Mouse (Mus musculus): ENCODE results near the gene Id1. TPM values are rescaled to one million over a fixed set of nuclear protein-coding genes. Genes with fewer than 3 reads are reported as not detected.

Gene Id1
- total and polyA plus RNA-seq, 3 experiments = 0.93 TPM; not detected in 2

- Histone ChIP-seq H3K27ac (ENCODE audit: insufficient read depth, low read depth) (no peak overlapping the region), H3K27me3 (replicated peaks) (peaks cover 89% of the 10 kb centered on the region), H3K4me1 (ENCODE audit: control insufficient read depth in 1 of 2, insufficient read depth in 2 of 2) (peaks cover 11 to 23% of the 10 kb centered on the region in 2 experiments), H3K4me2 (ENCODE audit: insufficient read depth, low read depth, poor library complexity, severe bottlenecking) (no peak overlapping the region), H3K9ac (ENCODE audit: insufficient read depth, low read depth) (no peak overlapping the region), H3K79me2 (replicated peaks; ENCODE audit: control insufficient read depth, extremely low read depth, insufficient read depth, poor library complexity, severe bottlenecking) (no peaks in the 10 kb centered on the region), H3K9me3 (replicated peaks; ENCODE audit: low read length) (no peaks in the 10 kb centered on the region), H3K36me3 (replicated peaks in 1 of 2; ENCODE audit: control insufficient read depth in 1 of 2, insufficient read depth in 1 of 2, low read length in 1 of 2) (no peaks in the 10 kb centered on the region), H3K4me3 (replicated peaks in 1 of 3; ENCODE audit: low read depth in 2 of 3, low read length in 2 of 3, poor library complexity in 1 of 3) (no peak overlapping the region)
- TF ChIP-seq JUN (IDR thresholded peaks at IDR 0.05; ENCODE audit: insufficient read depth, low read depth, low read length) (no peak), USF2 (conservative IDR thresholded peaks at IDR 0.05; ENCODE audit: low read depth, low read length) (no peak), MYC (IDR thresholded peaks at IDR 0.05; ENCODE audit: low read depth, low read length) (no peak)
- DNase-seq (ENCODE audit: extremely low read depth) = no peak
- in situ Hi-C loops (cut with MboI; ENCODE audit: low pct_ligation_motif_present, low pct_unique_long_range_greater_than_20kb, low sequenced_read_pairs) = no loop called here
- dilution Hi-C loops (cut with MboI; ENCODE audit: extremely low pct_ligation_motif_present, extremely low pct_unique_long_range_greater_than_20kb, low sequenced_read_pairs) = no loop called here
Observed at GRCm38 (mm10) chr2:152757478-152757877, 21.4 kb downstream of the Id1 start.

- H3K4me2 ChIP-seq (ENCODE audit: insufficient read depth, low read depth, poor library complexity, severe bottlenecking) = no peak overlapping the region
- peaks cover 11 to 23% of the 10 kb centered on the region in 2 experiments for H3K4me1 ChIP-seq (ENCODE audit: control insufficient read depth in 1 of 2, insufficient read depth in 2 of 2)
- no peaks in the 10 kb centered on the region for H3K79me2 ChIP-seq (replicated peaks; ENCODE audit: control insufficient read depth, extremely low read depth, insufficient read depth, poor library complexity, severe bottlenecking)
- dilution Hi-C loops (cut with MboI; ENCODE audit: extremely low pct_ligation_motif_present, extremely low pct_unique_long_range_greater_than_20kb, low sequenced_read_pairs) = no loop called here
- TF ChIP-seq JUND (conservative IDR thresholded peaks at IDR 0.05; ENCODE audit: low read depth, low read length) (no peak), HCFC1 (IDR thresholded peaks at IDR 0.05; ENCODE audit: low read depth, low read length) (no peak), TCF12 (IDR thresholded peaks at IDR 0.05; ENCODE audit: low read depth, low read length) (no peak), USF1 (IDR thresholded peaks at IDR 0.05; ENCODE audit: low read depth, low read length) (no peak), JUN (IDR thresholded peaks at IDR 0.05; ENCODE audit: insufficient read depth, low read depth, low read length) (no peak), IRF4 (IDR thresholded peaks at IDR 0.05; ENCODE audit: low read depth, low read length) (no peak), MAFK (IDR thresholded peaks at IDR 0.05; ENCODE audit: insufficient replicate concordance, low read length) (no peak), GABPA (IDR thresholded peaks at IDR 0.05; ENCODE audit: insufficient replicate concordance, low read depth, low read length) (no peak), ZNF384 (IDR thresholded peaks at IDR 0.05; ENCODE audit: low read depth, low read length) (no peak), MEF2A (IDR thresholded peaks at IDR 0.05; ENCODE audit: borderline replicate concordance, low read depth, low read length) (no peak), MAX (IDR thresholded peaks at IDR 0.05; ENCODE audit: low read length) (no peak), EP300 (IDR thresholded peaks at IDR 0.05; ENCODE audit: low read length) (no peak), ZC3H11A (IDR thresholded peaks at IDR 0.05; ENCODE audit: low read depth, low read length) (no peak), CHD2 (IDR thresholded peaks at IDR 0.05; ENCODE audit: low read length) (no peak), ZMIZ1 (IDR thresholded peaks at IDR 0.05; ENCODE audit: low read depth, low read length) (no peak), POLR2A (IDR thresholded peaks at IDR 0.05; ENCODE audit: low read depth, low read length) (no peak), PAX5 (IDR thresholded peaks at IDR 0.05; ENCODE audit: low read length) (no peak), SMC3 (IDR thresholded peaks at IDR 0.05; ENCODE audit: low read depth, low read length) (no peak), SIN3A (IDR thresholded peaks at IDR 0.05; ENCODE audit: low read length) (no peak), NELFE (IDR thresholded peaks at IDR 0.05; ENCODE audit: low read depth, low read length) (no peak)
- H3K9me3 ChIP-seq (replicated peaks; ENCODE audit: low read length) = no peaks in the 10 kb centered on the region
- DNase-seq (ENCODE audit: extremely low read depth) = no peak
- H3K36me3 ChIP-seq (replicated peaks in 1 of 2; ENCODE audit: control insufficient read depth in 1 of 2, insufficient read depth in 1 of 2, low read length in 1 of 2) = no peaks in the 10 kb centered on the region
- no peak overlapping the region for H3K4me3 ChIP-seq (replicated peaks in 1 of 3; ENCODE audit: low read depth in 2 of 3, low read length in 2 of 3, poor library complexity in 1 of 3)
- H3K9ac ChIP-seq (ENCODE audit: insufficient read depth, low read depth) = no peak overlapping the region
- in situ Hi-C loops (cut with MboI; ENCODE audit: low pct_ligation_motif_present, low pct_unique_long_range_greater_than_20kb, low sequenced_read_pairs) = no loop called here
- H3K27me3 ChIP-seq (replicated peaks) = peaks cover 84% of the 10 kb centered on the region
- H3K27ac ChIP-seq (ENCODE audit: insufficient read depth, low read depth) = no peak overlapping the region
Observed at GRCm38 (mm10) chr2:152758351-152758750, 22.3 kb downstream of the Id1 start.
